Mouse (Mus musculus): ENCODE measurements around the gene Zbtb37. TPM values are rescaled to one million over a fixed set of nuclear protein-coding genes. Genes with fewer than 3 reads are reported as not detected.

The Zbtb37 gene
- 12.9 and 14.3 TPM in 2 replicates for total RNA-seq (2021)
- long read RNA-seq, experiment 1, partial matches to known transcripts = 0 of 2 reads
- long read RNA-seq, experiment 1, other reads (novel, unspliced or antisense) = 2 of 2 reads
- long read RNA-seq, experiment 2, partial matches to known transcripts = 0 of 2 reads
- long read RNA-seq, experiment 2, other reads (novel, unspliced or antisense) = 2 of 2 reads

DNA sequence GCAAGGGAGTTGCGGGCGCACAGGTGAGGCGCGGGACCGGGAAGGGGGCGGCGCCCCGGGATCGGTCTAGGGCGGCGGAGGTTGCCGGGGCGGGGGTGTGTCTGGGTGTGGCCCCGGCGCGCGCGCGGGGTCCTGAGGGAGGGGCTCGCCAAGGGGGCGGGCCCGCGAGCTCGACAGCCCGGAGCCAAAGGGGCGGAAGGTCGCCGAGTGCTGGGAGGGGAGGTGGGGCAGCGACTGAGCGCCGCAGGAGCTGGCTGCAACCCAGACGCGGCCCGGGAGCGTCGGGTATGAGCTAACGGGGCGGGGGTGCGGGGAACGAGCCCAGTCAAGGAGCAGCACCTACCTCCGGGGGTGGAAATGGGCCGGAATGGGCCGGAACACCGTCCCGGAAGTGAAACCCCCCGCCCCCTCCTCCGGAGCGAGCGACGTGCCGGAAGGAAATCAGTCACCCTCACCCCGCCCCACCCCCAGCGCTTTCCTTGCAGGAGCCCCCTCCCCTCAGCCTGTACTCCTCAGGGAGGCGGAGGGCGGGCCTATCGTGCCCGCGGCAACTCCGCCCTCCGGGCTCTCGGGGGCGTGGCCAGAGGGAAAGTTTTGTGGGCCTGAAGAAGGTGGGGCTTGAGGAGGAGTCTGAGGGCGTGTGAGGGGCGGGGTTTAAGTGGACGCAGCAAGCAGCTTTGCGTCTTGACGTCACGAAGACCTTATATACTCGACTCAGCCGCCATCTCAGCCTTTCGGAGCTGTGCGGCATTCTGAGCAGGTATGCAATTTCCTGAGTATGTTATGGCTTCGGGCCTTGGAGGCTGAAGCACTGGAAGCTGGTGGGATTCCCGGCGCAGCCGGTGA is at the start of gene Zbtb37:
Gene Zbtb37, minus strand, starts transcription at position 415 of the 846 bp plus-strand sequence.
- DNase-seq = peak; percentile 99

DNA sequence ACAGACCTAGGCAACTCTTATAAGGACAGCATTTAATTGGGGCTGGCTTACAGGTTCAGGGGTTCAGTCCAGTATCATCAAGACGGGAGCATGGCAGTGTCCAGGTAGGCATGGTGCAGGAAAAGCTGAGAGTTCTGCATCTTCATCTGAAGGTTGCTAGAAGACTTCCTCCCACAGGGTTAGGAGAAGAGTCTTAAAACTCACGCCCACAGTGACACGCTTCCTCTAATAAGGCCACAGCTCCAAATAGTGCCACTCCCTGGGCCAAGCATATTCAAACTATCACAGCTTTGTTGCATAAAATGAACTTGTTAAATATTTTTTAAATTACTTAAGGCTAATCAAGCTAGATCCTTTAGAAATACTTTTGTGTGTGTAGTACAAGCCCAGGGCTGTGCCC is 42.6 kb upstream of the Zbtb37 start:
- DNase-seq = no peak

GRCm38 (mm10) chr1:161076238-161076637 is 41.6 kb upstream of the Zbtb37 start:
- no peak for DNase-seq

DNA sequence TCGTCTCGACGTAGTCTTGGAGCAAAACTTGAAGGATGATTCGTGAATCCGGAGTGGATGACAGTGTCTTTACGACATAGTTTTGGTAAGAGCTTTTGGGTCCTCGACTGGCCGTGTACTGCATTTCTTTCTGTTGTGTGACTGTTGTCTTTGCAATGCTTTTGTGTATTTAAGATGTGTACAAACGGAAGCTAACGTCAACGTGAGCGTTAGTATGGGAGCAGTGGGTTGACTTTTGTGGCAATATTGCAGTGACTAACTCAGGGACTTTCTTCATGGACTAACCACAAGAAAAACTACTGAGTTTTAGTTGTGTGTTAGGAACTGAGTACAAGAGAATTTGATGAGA is 36.6 kb upstream of the Zbtb37 start:
- DNase-seq = no peak

- DNase-seq = peak; percentile 98
Observed at GRCm38 (mm10) chr1:161070352-161071271, 36.0 kb upstream of the Zbtb37 start, which contains the start of the genes Dars2 and Cenpl. TSS of gene Dars2 (minus strand) at chr1:161070658. TSS of gene Cenpl (plus strand) at chr1:161070713.

DNA sequence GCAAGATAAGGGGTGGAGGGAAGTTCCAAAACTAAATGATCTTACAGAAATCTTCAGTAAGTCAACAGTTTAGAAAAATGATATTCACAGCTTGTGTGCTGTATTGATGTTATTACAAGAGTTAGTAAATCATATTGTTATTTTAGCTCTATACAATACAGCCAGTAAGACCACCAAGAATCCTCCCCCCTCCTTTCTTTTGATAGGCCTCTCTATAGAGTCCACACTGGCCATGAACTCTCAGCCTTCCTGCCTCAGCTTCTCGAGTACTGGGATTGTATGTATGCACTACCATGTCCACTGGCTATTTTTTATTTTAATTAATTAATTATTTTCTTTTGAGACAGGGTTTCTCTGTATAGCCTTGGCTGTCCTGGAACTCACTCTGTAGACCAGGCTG is 28.7 kb upstream of the Zbtb37 start:
- no peak for DNase-seq

DNA sequence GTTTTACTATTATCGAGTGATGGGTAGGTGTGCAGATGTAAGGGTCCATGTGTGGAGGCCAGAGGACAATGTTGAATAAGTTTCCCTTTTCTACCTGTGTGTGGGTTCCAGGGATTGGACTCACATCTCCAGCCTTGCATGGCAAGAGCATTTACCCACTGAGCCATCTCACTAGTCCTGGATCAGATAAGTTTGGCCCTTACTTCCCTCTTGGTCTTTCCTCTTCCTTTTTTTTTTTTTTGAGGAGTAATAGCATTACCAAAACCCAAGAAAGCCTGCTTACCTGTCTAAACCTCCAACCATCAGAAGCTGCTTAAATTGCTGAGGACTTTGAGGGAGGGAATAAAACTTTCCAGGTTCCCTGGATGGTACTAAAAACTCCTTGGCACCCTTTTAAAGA is 22.5 kb upstream of the Zbtb37 start:
- DNase-seq = no peak

DNA sequence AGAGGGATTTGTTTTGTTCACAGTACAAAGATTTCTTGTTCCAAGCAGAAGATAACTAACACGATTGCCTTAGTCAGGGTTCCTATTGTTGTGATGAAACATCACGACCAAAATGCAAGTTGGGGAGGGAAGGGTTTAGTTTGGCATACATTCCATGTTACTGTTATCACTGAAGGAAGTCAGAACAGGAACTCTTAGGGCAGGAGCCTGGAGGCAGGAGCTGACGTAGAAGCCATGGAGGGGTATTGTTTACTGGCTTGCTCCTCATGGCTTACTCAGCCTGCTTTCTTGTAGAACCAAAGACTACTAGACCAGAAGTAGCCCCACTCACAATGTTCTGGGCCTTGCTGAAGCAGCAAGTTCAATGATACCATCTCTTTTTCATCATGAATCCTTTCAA is 12.3 kb upstream of the Zbtb37 start:
- no peak for DNase-seq

GRCm38 (mm10) chr1:161041261-161042020 is 6.8 kb upstream of the Zbtb37 start:
- no peak for DNase-seq

DNA sequence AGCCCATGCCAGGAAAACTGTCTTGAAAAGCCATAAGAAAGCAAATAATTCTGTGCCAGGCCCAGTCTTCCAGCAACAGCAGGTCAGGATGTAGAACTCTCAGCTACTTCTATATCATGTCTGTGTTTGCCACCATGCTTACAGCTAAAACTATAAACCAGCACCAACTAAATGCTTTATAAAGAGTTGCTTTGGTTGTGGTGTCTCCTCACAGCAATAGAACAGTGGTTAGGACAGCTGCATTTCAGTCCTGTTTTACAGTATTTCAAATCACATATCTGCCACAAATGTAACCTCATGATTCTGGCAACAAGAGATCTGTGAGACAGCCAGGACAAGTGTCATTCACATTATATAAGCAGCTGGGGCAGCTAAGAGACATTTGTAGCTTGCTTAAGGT is 6.2 kb upstream of the Zbtb37 start:
- no peak for DNase-seq

DNA sequence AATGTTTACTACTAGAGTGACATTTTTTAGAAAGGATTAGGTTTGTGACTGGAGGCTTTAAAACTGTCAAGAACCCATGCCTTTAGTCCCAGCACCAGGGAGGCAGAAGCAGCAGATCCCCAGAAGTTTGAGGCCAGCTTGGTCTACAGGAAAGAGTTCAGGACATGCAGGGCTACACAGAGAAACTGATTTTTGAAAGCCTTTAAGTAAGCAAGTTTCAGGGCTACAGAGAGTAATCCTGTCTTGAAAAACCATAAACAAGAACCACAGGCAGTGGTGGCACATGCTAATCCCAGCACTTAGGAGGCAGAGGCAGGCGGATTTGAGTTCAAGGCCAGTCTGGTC is 5.7 kb upstream of the Zbtb37 start:
- DNase-seq = no peak

DNA sequence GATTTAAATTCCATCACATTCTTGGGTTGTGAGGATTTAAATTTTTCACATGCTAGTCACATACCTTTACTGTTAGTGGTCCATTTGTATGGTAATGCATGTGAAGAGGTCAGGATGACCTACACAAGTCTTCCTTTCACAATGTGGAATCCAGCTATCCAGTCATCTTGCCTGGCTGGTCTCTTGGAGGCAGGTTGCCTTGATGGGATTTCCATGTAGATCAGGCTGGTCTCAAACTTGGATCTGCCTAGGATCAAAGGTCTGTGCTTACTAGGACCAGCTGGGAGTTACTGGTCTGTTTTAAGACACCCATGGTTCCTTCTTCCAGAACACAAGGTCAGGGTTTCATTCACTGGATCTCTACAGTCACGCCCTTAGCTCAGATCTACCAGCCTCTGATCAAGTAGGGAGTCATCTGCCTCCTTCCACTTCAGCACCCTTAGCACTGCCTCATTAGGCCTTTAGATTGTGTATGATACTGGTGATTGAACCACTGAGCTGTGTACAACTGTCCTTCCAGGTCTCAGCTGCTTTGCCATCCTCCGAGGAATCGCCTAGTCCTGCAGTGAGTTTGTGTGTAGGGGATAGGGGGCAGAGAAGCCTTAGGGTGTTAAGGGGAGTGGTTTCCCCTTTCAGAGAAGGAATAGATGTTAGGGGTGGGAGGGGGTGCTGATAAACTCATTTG is 5.2 kb upstream of the Zbtb37 start:
- no peak for DNase-seq

GRCm38 (mm10) chr1:161038968-161039721 is 4.5 kb upstream of the Zbtb37 start:
- no peak for DNase-seq

GRCm38 (mm10) chr1:161038004-161038403 is 3.4 kb upstream of the Zbtb37 start:
- DNase-seq = no peak

DNA sequence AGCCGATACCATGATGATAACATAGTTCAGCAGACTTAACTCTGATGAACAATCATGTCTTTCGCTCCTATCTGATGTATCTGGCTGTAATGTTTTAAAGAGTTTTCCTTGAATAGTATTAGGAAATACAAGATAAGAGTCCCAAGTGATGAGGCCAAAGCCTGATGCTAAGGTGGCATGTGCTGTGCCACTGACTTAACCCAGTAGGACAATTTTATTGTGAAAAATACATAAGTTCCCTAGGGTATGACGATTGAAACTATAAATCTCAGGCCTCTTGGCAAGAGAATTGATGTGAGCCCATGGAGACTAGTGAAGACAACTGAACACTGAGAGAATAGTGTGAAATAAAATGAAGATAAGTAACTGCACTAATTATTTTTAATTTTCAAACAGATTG is 3.0 kb upstream of the Zbtb37 start:
- no peak for DNase-seq

GRCm38 (mm10) chr1:161037026-161037425 is 2.4 kb upstream of the Zbtb37 start:
- no peak for DNase-seq

DNA sequence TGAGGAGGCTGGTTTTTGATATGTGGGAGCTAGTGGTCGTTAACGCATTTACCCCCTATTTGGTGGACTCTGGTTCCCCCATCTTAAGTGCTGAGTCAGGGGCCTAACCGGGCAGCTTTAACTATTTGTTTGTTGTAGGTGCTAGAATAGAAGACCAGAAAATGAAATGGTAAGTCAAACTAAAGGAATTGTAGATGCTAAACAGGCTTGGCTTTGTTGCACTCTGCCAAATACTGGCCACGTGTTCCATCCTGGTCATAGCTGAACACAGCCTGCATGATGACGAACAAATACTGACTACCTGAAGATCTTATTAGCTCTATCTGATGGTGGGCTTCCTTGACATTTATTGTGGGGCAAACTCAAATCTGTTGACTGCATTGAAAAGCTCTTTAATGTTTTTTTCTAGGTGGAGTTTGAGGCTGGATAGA is 1.8 kb upstream of the Zbtb37 start:
- DNase-seq = no peak

DNA sequence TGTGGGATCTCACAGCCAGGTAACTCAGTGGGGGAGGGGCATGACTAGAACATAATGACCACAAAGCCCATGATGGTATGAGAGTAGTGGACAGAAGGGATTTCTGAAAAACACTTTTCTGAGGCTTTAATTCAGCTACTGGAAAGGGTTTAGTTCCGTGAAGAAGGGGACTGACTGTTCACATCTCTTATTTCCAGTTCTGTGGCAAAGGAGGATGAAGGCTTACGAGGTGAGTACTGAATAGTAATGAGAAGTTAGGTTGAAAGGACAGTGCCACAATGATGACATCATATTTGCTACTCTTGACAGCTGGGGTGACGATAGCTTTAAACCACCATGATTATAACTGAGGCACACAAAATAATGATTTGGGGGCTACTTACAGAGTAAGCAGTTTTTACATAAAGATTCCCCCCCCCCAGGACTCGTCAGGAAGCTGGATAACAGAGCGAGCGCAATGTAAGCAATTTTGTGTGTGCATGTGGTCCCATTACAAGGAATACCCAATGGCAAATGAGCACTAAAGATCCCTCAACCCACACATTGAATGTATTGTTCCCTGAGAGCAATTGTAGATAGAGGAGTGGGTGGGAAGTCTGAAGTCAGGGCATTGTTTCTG is 1.2 kb upstream of the Zbtb37 start:
- no peak for DNase-seq

DNA sequence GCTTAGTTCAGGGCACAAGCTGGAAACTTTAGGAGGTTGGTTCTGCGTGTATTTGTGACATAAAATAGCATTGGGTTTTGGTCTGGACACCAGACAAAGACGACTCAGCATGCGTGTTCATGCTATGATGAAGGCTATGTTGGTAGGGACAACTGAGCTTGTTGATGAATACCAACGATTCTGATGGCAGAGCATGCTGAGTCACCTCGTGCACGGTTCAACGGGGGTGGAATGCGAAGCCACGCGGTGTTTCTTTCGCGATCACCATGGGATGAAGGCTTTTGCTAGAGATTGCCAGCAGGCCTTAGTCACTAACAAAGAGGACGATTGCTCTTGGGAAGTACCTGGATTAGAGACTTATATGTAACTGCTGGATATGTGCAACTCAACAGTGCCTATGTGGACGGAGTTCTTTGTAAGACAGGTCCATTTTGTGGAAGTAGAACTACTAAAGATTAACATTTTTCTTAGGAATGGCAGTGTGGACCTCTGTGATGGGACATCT is 684 bp upstream of the Zbtb37 start:
- DNase-seq = peak; percentile 80

DNA sequence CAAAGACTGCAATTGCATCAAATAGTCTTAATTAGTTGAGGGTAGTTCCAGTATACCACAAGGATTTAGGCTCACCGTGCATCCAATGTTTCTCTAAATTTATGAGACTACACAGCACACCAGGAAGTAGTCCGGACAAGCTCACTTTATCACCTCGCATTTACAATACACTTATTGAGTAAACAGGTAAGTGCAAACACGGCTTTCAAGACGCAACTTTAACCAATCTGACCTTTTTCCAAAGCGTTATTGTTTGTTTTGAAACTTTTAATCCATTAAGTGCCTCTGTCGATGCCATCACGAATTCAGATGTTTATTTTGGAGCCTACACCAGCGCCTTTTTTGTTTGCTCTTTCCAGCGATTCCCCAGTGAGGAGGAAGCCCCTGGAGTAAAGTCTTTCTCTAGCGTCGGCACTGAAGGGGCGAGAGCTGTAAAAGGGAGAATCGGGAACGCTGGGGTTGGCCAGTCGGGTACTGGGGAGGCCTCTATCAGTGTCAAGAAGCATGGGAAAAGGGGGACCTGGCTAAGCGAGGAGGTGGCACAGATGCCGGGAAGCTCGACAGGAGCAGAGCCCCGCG is 704 bp downstream of the Zbtb37 start:
- no peak for DNase-seq
